Mouse (Mus musculus): Measurements from ENCODE around the gene Pik3cd. TPM values are rescaled to one million over a fixed set of nuclear protein-coding genes. Genes with fewer than 3 reads are reported as not detected.

The Pik3cd gene
- polyA plus RNA-seq, 1 experiment from 2014 or later, result 4.2 TPM

DNA sequence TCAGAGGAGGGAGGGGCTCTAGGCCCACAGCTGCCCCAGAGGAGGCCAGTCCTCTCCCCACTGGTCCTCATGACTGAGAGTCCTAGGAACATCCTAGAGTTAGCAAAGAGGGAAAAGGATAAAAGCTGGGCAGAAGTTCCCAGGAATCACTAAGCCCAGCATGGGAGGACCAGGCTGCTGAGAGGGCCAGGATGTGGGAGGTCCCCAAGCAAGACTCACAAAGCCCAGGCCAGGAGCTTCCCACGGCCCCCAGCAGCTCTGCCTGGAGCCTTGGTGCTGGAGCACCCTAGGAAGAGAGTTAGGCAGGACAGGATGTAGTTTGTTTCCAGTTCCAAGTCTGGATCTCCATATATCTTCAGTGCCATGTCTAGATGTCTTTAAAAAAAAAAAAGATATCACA is 24.4 kb downstream of the Pik3cd start:
- Histone ChIP-seq H3K9me3 (replicated peaks) (no peaks in the 10 kb centered on the region), H3K27ac (0 out of 2 replicates have a peak overlapping the region, but pooled peaks have one; percentile 32), H3K4me1 (peaks cover 31% of the 10 kb centered on the region), H3K4me3 (replicated peaks) (no peak overlapping the region), H3K36me3 (no peaks in the 10 kb centered on the region), H3K4me2 (no peak overlapping the region), H3K27me3 (peaks cover 29% of the 10 kb centered on the region), H3K9ac (no peak overlapping the region)
- ATAC-seq (replicated peaks; ENCODE audit: low FRiP score), result no peak
- WGBS, result 31% methylated on average over 1 of the region's 1 CpGs

DNA sequence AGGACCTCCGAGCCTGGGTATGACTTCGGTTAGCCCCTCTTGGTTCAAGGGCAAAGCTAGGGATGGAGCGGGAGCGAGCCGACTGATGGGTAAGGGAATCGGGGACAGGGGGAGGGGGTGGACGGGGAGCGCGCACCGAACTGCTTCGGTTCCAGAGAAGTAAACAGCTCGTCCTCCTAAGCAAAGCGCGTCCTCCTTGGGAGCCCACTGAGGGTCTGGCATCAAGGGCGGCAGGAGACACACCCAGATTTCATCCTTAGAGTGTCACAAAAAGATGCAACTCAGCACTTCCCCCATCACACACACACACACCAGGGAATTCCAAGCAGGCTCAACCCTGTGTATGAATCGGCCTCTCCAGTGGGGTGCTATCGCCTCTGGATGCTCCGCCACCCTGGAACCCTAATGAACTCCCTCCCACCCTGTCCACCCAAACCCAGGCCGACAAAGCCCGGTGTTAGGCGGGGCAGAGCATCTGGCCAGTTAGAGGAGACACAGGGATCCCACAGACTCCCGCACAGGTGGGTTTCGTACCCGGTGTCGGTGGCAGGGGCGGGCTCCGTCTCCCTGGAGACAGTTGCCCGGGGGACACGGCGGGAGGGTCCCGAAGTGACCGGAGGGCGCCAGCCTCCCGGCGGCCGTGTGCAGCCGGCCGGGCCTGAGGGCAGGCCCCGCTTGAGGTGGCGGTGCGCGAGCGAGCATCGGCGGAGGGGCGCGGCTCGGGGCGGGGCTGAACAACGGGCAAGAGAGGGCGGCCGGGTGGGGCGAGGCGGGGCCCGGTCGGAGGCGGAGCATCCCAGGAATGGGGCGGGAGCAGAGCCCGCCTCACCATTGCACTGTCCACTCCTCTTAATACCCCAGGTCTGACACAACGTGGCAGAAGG is 26.8 kb downstream of the Pik3cd start:
- H3K4me3 ChIP-seq (replicated peaks), result peak overlapping the region; percentile 64
- H3K9ac ChIP-seq, result peak overlapping the region; percentile 49
- H3K36me3 ChIP-seq, result no peaks in the 10 kb centered on the region
- peak; percentile 91 for ATAC-seq (replicated peaks; ENCODE audit: low FRiP score)
- H3K27me3 ChIP-seq, result peaks cover 27% of the 10 kb centered on the region
- H3K27ac ChIP-seq, result no peak overlapping the region
- H3K9me3 ChIP-seq (replicated peaks), result no peaks in the 10 kb centered on the region
- H3K4me2 ChIP-seq, result peak overlapping the region; percentile 96
- WGBS, result 4% methylated on average over 59 of the region's 60 CpGs
- peaks cover 31% of the 10 kb centered on the region for H3K4me1 ChIP-seq

DNA sequence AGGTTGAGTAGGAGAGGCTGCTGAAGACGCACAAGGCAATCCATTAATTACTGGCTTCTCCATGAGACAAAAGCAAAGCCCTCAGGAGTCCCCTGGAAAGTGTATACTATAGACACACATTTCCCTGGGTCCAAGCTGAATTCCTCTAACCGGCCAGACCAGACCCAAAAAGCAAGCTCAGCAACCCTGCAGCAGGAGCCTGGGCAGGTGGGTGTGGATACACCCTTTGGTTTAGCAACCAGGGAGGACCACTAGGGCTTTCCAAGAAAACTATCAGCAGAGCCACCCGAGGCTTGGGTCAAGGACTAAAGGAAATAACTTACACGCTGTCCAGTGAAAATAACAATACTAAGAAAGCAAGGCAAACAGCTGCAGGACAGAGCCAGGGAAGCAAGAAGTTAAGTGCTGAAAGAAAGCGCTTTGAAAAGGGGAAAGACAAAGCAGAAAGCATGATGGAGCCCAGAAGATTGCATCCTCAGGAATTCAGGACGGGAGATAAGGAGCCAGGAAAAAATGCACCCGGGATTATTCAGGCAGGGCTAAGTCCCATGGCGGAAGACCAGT is 27.5 kb downstream of the Pik3cd start:
- Histone ChIP-seq H3K9me3 (replicated peaks) (no peaks in the 10 kb centered on the region), H3K36me3 (no peaks in the 10 kb centered on the region), H3K4me1 (peaks cover 31% of the 10 kb centered on the region), H3K9ac (0 out of 2 replicates have a peak overlapping the region, but pooled peaks have one; percentile 49), H3K4me2 (peak overlapping the region; percentile 96), H3K4me3 (replicated peaks) (peak overlapping the region; percentile 64), H3K27me3 (peaks cover 27% of the 10 kb centered on the region), H3K27ac (0 out of 2 replicates have a peak overlapping the region, but pooled peaks have one; percentile 10)
- WGBS, result 14% methylated on average over 8 of the region's 8 CpGs
- ATAC-seq (replicated peaks; ENCODE audit: low FRiP score), result no peak

DNA sequence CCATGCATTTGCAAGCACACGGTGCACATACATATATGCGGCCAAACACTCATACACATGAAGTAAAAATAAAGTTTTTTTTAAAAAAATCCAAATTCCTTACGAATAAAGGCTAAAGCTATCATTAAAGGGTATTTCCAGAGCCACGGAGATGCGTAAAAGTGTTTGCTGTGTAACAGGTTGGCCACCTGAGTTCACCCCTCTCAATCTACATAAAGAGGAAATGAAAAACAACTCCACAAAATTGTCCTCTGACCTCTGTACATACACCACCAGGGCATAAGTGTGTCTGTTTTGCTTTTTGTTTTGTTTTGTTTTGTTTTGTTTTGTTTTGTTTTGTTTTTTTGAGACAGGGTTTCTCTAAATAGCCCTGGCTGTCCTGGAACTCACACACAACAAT is 29.6 kb downstream of the Pik3cd start:
- WGBS, result 90% methylated on average over 5 of the region's 5 CpGs
- no peaks in the 10 kb centered on the region for H3K9me3 ChIP-seq (replicated peaks)
- no peaks in the 10 kb centered on the region for H3K36me3 ChIP-seq
- no peak overlapping the region for H3K9ac ChIP-seq
- H3K27me3 ChIP-seq, result peaks cover 27% of the 10 kb centered on the region
- peaks cover 19% of the 10 kb centered on the region for H3K4me1 ChIP-seq
- ATAC-seq (replicated peaks; ENCODE audit: low FRiP score), result no peak
- no peak overlapping the region for H3K27ac ChIP-seq
- no peak overlapping the region for H3K4me3 ChIP-seq (replicated peaks)
- H3K4me2 ChIP-seq, result no peak overlapping the region

DNA sequence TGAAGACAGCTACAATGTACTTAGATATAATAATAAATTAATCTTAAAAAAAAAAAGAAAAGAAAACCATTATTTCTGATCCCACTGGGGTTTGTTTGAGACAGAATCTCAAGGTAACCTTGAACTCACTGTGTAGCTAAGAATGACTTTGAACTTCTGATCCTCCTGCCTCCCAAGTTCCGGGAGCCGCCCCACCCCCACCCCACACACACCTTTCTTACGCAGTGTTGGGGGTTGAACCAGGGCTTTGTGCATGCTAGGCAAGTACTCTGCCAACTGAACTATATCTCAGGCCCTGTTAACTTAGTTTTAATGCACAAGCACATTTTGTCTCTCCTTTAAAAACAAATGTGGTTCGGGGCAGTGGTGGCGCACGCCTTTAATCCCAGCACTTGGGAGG is 31.2 kb downstream of the Pik3cd start:
- H3K4me3 ChIP-seq (replicated peaks), result no peak overlapping the region
- no peak overlapping the region for H3K9ac ChIP-seq
- H3K4me1 ChIP-seq, result peaks cover 14% of the 10 kb centered on the region
- ATAC-seq (replicated peaks; ENCODE audit: low FRiP score), result no peak
- no peaks in the 10 kb centered on the region for H3K36me3 ChIP-seq
- no peaks in the 10 kb centered on the region for H3K9me3 ChIP-seq (replicated peaks)
- WGBS, result 94% methylated on average over 6 of the region's 6 CpGs
- peaks cover 27% of the 10 kb centered on the region for H3K27me3 ChIP-seq
- H3K4me2 ChIP-seq, result no peak overlapping the region
- no peak overlapping the region for H3K27ac ChIP-seq

DNA sequence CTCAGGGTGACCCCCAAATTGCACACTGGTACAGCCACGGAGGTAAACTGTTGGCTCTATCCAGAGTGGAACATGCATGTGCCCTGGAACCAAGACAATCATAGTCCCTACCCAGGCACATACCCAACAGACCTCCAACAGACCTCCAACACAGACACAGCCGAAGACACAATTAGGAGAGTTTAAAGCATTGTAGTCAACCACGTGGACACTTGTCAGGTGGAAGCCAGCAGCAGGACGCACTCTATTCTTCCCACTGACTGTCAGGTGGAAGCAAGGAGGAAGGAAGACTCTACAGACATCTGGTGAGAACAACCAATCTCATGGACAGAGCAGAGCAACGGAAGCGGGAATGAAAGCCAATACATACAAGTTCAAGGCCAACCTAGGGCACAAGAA is 36.7 kb downstream of the Pik3cd start:
- H3K9me3 ChIP-seq (replicated peaks), result no peaks in the 10 kb centered on the region
- no peaks in the 10 kb centered on the region for H3K27me3 ChIP-seq
- no peaks in the 10 kb centered on the region for H3K36me3 ChIP-seq
- no peak overlapping the region for H3K4me2 ChIP-seq
- no peak overlapping the region for H3K4me3 ChIP-seq (replicated peaks)
- 91% methylated on average over 6 of the region's 6 CpGs for WGBS
- no peak overlapping the region for H3K9ac ChIP-seq
- no peak overlapping the region for H3K27ac ChIP-seq
- ATAC-seq (replicated peaks; ENCODE audit: low FRiP score), result no peak
- H3K4me1 ChIP-seq, result peaks cover 7% of the 10 kb centered on the region; the same call in 1 of the 2 replicates

DNA sequence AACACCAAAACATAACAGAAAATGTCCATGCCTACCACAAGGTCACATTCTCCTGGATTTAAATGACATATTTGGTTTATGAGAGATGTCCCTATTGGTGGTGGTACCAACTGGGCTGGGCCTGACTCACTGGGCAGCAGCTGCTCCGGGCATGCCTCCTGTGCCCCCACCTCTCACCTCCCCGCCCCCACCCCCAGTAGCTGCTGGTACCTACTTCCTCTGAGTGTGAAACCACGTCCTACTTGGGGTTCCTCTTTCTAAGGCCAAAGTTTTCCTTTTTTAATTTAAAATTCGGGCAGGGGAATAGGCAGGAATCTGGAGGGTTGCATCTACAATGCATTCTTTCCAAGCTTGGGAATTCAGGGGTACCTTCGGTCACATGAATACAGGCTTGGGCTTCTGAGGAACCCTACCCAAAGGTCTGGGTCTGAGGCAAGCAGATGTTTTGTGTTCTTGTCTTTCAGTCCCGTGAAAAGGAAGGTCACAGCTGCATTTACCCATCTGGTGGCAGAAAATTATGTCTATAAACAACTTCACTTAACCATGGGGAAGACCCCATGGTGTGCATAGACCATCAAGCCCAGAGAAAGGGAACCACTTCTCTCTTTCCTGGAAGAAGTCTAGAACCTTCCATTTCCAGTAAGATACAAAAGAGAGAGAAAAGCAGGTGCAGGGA is 37.2 kb downstream of the Pik3cd start:
- no peak overlapping the region for H3K9ac ChIP-seq
- no peaks in the 10 kb centered on the region for H3K36me3 ChIP-seq
- no peak overlapping the region for H3K27ac ChIP-seq
- H3K9me3 ChIP-seq (replicated peaks), result no peaks in the 10 kb centered on the region
- no peak overlapping the region for H3K4me3 ChIP-seq (replicated peaks)
- no peak for ATAC-seq (replicated peaks; ENCODE audit: low FRiP score)
- no peak overlapping the region for H3K4me2 ChIP-seq
- peaks cover 7% of the 10 kb centered on the region; the same call in 1 of the 2 replicates for H3K4me1 ChIP-seq
- 75% methylated on average over 6 of the region's 6 CpGs for WGBS
- H3K27me3 ChIP-seq, result no peaks in the 10 kb centered on the region

DNA sequence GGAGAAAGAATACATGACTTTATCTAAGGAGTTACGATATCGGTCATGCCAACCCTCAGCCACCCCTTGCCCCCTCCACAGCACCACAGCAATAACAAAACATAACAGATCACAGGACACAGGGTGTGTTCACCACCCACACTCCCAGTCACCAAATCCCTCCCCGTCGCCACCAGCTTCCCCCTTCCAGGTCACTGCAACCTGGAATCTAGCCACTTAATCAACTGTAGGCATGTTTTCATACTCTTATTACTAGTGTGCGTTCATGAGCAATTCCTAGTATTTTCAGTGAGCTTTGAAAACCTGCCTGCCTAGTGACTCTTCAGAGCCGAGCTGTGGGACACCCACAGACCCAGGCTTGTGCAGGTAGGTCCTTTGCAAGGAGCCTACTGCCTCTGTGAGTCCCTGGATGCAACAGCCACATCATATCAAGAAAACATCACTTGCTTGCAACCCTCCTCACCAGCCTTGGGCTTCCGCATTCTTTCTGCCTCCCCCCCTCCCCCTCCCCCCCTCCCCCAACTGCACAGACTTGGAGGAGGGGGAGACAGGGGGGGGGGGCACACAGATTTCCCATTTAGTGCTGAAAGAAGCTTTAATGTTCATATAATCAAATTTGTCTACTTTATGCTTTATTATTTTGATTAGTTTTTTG is 38.4 kb downstream of the Pik3cd start:
- no peak overlapping the region for H3K4me3 ChIP-seq (replicated peaks)
- H3K9me3 ChIP-seq (replicated peaks), result no peaks in the 10 kb centered on the region
- H3K4me1 ChIP-seq, result peaks cover 7% of the 10 kb centered on the region; the same call in 1 of the 2 replicates
- H3K9ac ChIP-seq, result no peak overlapping the region
- no peak overlapping the region for H3K27ac ChIP-seq
- H3K27me3 ChIP-seq, result no peaks in the 10 kb centered on the region
- no peak overlapping the region for H3K4me2 ChIP-seq
- WGBS, result 63% methylated on average over 7 of the region's 7 CpGs
- no peak for ATAC-seq (replicated peaks; ENCODE audit: low FRiP score)
- H3K36me3 ChIP-seq, result no peaks in the 10 kb centered on the region

DNA sequence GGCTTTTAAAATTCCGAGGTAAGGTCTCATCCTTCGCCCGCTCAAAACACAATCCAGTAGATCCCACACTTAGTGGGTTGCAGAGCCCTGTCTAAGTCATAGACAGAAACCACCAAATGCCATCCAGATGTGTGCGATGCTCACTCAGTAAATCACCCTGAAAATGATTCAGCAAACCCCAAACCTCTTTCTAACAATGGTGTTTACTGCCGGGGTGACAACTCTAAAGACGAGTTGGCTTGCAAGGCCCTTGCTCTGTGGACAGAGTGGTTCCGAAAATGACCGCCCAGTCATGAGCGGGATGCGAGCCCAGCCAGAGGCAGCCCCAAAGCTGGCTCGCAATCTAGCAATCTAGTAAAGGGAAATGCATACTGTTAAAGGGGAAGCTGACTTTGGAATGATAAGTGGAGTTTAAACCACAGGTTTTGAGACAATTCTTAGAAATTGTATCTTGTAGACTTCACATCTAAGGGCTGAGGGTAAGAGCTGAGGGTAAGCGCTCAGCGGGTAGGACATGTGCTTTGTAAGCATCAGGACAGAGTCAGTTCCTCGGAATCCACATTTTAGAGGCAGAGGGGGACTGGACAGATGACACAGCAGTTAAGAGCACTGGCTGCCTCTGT is 40.3 kb downstream of the Pik3cd start:
- no peak overlapping the region for H3K27ac ChIP-seq
- no peak overlapping the region for H3K4me3 ChIP-seq (replicated peaks)
- H3K9me3 ChIP-seq (replicated peaks), result no peaks in the 10 kb centered on the region
- no peaks in the 10 kb centered on the region for H3K27me3 ChIP-seq
- H3K36me3 ChIP-seq, result no peaks in the 10 kb centered on the region
- H3K4me1 ChIP-seq, result peaks cover 7% of the 10 kb centered on the region; the same call in 1 of the 2 replicates
- 87% methylated on average over 14 of the region's 14 CpGs for WGBS
- no peak overlapping the region for H3K9ac ChIP-seq
- H3K4me2 ChIP-seq, result no peak overlapping the region
- ATAC-seq (replicated peaks; ENCODE audit: low FRiP score), result no peak

DNA sequence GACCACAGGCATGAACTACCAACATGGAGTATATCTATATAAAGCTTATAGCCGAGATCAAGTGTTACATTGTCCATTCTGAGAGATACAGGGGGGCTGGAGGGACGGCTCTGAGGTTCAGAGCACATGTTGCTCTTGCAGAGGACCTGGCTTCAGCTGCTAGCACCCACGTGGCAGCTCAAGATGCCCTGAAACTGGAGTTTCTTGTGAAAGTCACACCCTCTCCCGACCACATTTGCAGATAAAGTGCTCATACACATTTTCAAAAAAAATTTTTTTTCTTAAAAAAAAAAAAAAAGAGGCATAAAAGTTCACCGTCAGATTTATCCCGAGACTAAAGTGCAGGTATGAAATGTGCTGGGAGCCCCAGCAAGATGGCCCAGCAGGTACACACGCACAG is 41.8 kb downstream of the Pik3cd start:
- Histone ChIP-seq H3K9me3 (replicated peaks) (no peaks in the 10 kb centered on the region), H3K9ac (no peak overlapping the region), H3K4me3 (replicated peaks) (no peak overlapping the region), H3K27me3 (no peaks in the 10 kb centered on the region), H3K4me1 (peaks cover 7% of the 10 kb centered on the region; the same call in 1 of the 2 replicates), H3K27ac (no peak overlapping the region), H3K4me2 (no peak overlapping the region), H3K36me3 (no peaks in the 10 kb centered on the region)
- no peak for ATAC-seq (replicated peaks; ENCODE audit: low FRiP score)
- WGBS, result 84% methylated on average over 7 of the region's 7 CpGs

DNA sequence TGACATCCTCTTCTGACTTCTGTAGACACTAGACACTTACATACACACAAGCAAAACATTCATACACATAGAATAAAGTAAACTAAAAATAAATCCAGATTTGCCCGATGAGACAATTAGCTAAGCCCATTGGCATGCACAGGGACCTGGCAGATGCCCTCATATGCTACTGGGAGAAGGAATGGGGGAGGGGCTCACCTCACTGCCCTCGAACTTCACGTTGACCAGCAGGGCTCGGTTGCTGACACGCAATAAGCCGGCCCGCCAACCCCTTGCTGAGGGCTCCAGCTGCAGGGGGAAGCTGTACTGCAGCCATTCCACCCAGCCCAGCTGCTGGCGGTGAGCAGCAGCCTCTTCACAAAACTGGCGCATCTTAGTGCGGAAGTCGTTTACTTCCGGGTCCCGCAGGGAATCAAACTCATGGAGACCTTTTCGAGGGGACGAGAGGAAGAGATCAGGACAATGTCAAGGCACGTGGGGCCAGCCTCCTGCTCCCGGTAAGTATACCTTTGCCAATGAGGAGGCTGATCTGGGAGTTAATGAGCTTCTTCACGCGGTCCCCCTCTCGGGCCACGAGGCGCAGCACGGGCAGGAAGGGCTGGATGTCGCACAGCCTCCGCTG is 42.8 kb downstream of the Pik3cd start:
- H3K4me3 ChIP-seq (replicated peaks), result no peak overlapping the region
- no peaks in the 10 kb centered on the region for H3K36me3 ChIP-seq
- H3K27ac ChIP-seq, result no peak overlapping the region
- H3K9me3 ChIP-seq (replicated peaks), result no peaks in the 10 kb centered on the region
- peaks cover 7% of the 10 kb centered on the region; the same call in 1 of the 2 replicates for H3K4me1 ChIP-seq
- H3K9ac ChIP-seq, result no peak overlapping the region
- 71% methylated on average over 25 of the region's 25 CpGs for WGBS
- ATAC-seq (replicated peaks; ENCODE audit: low FRiP score), result no peak
- H3K4me2 ChIP-seq, result no peak overlapping the region
- H3K27me3 ChIP-seq, result no peaks in the 10 kb centered on the region

All from kidney, embryonic 15.5 days (tissue).